Mouse (Mus musculus) stomach, postnatal 0 days (tissue): ENCODE data around the gene Hpcal1.

Experiments
- CTCF ChIP-seq: IDR thresholded peaks from 2 replicates; pipeline ENCODE4 v1.5.1; 2016; ENCODE audit warnings: antibody characterized with exemption, low read depth, mild to moderate bottlenecking, moderate library complexity
- EP300 ChIP-seq: optimal IDR thresholded peaks from 2 replicates; pipeline ENCODE3; 2016; ENCODE audit warnings: antibody characterized with exemption

DNA sequence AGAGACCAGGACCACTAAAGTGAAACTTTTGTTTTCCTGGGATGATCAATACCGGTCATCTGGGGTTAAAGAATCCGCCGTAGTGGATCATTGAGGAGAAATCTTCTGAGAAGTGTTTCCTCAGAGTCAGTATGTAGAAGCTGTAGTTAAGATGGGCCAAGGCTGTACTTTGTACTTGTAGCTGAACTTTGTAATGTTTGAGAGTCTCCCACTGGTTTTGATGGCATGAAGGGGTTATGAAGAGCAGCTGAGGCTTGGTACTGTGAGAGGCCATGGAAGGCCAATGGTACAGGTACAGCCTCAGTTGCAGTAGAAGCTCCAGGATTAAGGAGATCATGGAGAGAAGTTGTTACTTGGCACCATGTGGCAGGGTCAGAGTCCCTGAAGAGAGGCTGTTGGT is 13.2 kb downstream of the Hpcal1 start:
- TF ChIP-seq CTCF (no peak), EP300 (no peak)
